Mouse (Mus musculus) megakaryocyte progenitor cell, adult 5-6 weeks (primary cell): ENCODE data around the gene Fcgr4. TPM values are rescaled to one million over a fixed set of nuclear protein-coding genes. Genes with fewer than 3 reads are reported as not detected.

Experiments
- ATAC-seq: replicated peaks from 2 replicates; pipeline ENCODE4 v1.8.0; 2016; ENCODE audit warnings: mild to moderate bottlenecking, moderate TSS enrichment, inconsistent platforms; ENCODE audit not compliant: poor library complexity
- total RNA-seq, 2 experiments: library from RNA; stranded (forward) in 1 of 2; stranded (reverse) in 1 of 2; fragments of 157-497, 149-512 nt in 1 of 2; fragments of 200-1000 nt in 1 of 2; gene quantifications; 2 replicates each; pipeline versions ENCODE4 v1.2.3 to v1.2.4; 2015 to 2017

The Fcgr4 gene
- total RNA-seq, 2 experiments from 2014 or later: 5.4 to 7.7 TPM

DNA sequence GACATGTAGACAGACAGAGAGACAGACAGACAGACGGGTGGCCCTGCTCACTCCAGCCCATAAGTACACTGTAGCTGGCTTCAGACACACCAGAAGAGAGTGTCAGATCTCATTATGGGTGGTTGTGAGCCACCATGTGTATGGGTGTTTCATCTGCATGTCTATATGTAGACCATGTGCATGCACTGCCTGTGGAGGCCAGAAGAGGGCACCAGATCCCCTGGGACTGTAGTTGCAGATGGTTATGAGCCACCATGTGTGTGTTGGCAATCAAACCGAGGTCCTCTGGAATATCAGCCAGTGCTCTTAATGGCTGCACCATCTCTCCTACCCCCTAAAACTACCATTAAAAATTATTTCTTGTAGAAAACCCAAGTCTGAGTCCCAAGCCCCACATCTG lies 11.8 kb upstream of the Fcgr4 start:
- ATAC-seq: peak; percentile 75

GRCm38 (mm10) chr1:171011733-171012132 lies 7.0 kb upstream of the Fcgr4 start:
- no peak for ATAC-seq

DNA sequence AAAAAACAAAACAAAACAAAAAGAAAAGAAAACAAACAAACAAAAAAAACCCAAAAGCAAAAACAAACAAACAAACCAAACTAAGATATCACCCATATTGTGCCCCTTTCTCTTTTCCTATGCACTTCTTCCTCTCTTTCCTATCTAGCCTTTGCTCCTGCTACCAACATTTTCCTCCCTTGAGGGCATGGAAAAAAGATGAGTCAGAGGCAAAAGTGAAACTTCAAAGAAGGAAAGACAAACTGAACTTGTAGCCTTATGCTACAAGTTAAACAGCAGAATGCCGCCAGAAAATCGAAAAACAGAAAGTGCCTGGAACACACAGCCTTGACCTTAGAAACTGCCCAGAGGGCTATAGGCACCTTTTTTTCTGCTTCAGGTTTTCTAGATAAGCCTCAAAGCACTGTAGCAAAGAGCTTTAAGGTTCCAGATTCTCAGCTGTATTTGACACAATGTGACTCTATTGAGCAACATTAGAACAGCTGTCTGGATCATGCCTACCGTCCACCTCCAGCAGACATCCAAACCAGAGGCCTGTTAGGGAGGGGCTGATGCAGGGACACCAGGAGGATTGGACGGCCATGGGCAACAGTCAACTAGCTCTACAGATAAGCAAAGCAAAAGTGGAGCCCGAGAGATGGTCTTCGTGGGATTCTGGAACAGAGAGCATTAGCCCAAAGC lies 1.9 kb upstream of the Fcgr4 start:
- peak; percentile 44 for ATAC-seq

DNA sequence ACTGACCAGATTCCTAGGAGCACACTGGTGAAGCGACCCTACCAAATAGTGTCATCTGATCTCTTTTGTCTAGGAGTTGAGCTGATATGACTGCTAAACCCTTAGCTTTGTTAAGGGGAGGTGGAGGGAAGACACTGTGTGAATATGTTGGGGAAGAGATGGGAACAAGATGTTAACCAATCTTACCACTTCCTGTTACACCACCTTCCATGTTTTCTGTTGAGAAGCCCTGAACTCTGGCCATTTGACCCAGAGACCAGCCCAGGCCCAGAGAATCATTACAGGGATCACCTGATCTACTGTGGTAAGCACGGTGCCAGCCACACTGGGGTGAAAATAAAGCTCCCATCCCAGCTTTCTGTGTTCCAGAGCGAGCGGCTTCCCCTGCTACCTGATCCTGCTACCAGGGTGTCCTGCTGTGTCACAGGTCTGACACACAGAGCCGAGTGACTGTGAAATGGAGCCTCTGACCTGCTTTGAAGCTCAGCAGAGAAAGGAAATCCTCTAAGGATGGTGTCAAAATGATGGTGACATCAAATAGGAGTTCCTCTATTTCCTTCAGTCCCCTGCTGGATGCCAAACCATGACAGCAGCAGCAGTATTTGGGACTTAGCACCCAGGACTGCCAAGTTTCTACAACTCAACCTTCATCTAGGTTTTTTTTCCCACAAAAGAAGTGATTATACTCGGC lies 1.1 kb upstream of the Fcgr4 start:
- peak; percentile 81 for ATAC-seq

GRCm38 (mm10) chr1:171019311-171019950 lies 711 bp downstream of the Fcgr4 start:
- ATAC-seq: no peak

GRCm38 (mm10) chr1:171031752-171032151 lies 13.0 kb downstream of the Fcgr4 start:
- ATAC-seq: peak; percentile 46

DNA sequence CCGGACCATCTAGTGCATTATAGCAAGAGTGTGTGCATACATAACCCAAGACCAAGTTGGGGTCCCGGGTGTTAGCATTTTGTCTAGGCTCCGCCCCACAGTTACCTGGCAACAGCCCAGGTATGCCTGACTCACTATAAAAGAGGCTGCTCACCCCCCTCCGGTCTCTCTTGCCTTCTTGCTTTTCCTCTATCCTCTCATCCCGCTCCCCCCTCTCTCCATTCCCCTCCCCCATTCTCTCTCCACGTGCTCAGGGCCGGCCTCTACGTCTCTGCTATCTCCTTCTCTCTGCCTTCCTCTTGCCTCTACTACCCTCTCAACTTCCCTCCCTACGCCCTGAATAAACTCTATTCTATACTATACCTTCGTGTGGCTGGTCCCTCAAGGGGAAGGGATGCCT lies 14.0 kb downstream of the Fcgr4 start:
- ATAC-seq: no peak

DNA sequence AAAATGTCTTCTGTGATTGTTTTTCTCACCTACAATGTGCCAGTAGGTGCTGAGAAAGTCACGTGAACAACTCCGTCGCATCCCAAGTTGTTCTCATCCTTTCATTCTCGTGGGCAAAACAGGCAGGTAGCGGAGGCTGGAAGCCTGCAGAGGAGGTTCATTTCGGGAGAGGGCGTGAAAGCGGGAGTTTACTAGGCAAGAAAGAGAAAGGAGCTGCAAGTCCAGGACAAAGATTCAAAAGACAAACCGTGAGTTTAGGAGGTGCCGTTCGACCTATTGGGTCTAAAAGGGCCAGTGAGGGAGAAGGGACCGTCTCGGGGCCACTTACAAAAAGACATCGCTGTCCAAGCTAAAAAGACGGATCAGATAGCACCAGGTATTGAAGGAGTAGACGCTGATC lies 14.5 kb downstream of the Fcgr4 start:
- ATAC-seq: 0 out of 2 replicates have a peak, but pooled peaks have one; percentile 0

GRCm38 (mm10) chr1:171033756-171034155 lies 15.0 kb downstream of the Fcgr4 start:
- peak; percentile 49 for ATAC-seq

DNA sequence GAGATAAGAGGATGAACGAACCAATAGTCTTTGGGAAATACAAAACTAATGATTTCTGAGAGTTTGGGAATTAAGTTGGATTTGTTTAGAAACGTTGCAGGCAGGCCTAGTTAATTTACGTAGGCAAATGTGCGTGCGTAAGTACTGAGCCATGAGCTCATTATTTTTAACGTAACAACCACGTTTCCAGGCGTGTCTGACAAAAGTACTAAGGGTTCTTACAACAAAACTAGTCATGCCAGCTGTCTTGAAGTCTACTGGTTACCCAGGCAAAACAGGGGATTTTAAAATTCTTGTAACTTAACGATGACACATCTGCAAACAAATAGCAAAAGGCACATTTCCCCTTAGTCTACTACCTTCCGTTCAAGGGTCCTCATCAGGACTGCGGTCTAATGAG lies 15.5 kb downstream of the Fcgr4 start:
- no peak for ATAC-seq

- ATAC-seq: no peak
Observed at GRCm38 (mm10) chr1:171035611-171036010, 16.9 kb downstream of the Fcgr4 start.

DNA sequence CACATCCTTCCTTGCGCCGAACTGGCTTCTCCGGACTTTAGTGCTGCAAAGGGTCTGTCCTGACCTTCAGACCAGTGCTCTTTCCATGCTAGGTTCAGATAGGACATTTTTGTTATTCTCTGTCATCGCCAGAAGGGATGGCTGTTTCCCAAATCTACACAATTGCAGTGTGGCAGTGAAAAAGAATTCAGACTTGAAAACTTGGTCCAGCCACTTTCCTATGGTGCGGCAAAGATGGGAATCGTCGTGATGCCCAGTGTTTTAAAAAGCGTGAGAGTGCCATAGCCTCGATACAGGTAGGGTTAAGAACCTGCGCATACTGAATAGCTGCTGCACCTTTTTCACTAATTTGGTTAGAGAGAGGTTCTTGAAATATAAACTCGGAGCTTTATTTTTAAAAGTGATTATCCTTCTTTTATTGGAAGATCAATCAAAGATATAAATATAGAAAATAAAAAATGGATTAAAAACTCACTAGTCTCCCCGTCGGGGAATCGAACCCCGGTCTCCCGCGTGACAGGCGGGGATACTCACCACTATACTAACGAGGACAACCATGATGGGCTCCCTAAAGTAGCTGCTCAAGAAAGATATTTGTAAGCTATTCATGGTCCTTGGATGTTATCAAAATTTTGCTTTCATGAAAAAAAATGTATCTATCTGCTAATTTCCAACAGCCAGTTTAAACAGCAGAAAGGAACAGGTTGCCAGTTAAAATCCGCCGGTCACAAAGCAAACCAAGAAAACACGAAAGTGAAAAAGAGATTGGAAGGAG lies 18.0 kb downstream of the Fcgr4 start:
- ATAC-seq: peak; percentile 37

- ATAC-seq: peak; percentile 45
Observed at GRCm38 (mm10) chr1:171037861-171038721, 19.4 kb downstream of the Fcgr4 start.

GRCm38 (mm10) chr1:171039135-171039534 lies 20.4 kb downstream of the Fcgr4 start:
- no peak for ATAC-seq

GRCm38 (mm10) chr1:171039880-171040279 lies 21.2 kb downstream of the Fcgr4 start:
- no peak for ATAC-seq

GRCm38 (mm10) chr1:171043594-171044153 lies 25.0 kb downstream of the Fcgr4 start:
- no peak for ATAC-seq

GRCm38 (mm10) chr1:171044365-171045078 lies 25.8 kb downstream of the Fcgr4 start:
- ATAC-seq: peak; percentile 89

DNA sequence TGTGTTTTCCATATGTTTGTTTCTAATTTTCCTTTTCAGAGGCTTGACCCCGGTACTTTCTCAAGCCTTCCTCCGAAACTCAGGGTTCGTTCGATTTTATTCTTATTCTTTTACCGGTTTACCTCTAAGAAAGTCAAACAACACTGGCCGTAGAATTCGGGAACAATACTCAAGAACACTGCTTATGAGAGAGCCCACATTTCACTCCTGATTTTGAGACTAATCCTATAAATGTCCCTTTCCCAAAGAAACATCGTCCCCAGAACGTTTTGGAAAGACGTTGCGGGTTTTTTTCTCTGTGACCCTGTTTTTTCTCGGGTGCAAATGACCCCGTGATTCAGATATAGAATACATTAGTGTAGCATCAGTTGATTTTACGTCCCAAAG lies 26.4 kb downstream of the Fcgr4 start:
- no peak for ATAC-seq

DNA sequence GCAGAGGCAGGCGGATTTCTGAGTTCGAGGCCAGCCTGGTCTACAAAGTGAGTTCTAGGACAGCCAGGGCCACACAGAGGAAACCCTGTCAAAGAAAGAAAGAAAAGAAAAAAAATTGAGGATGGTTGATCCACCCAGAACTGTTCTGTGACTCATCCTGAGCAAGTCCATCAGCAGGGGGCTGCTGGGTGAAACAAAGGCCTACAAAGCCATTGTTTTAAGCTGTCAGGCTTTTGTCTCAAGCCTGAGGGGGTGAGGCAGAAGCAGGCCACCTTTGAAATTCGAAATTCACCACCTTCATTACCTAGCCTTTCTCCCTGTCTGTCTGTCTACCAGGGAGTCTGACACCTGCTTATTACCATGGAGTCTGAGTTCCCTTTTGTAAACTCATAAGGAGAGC lies 27.8 kb downstream of the Fcgr4 start:
- ATAC-seq: no peak
